Mouse (Mus musculus) heart, postnatal 36 days (tissue): ENCODE data around the gene Stxbp5. TPM values are rescaled to one million over a fixed set of nuclear protein-coding genes. Genes with fewer than 3 reads are reported as not detected.
"Not testable (repeated sequence)": the region's sequence is repeated elsewhere in the genome, so short reads cannot be mapped to it uniquely, and the experiment has no call there.

Source experiments
- DNase-seq, 2 experiments: peaks; one replicate each; pipeline ENCODE4 v3.0.0; 2021 to 2022
- intact Hi-C: fragments of 180-260 bp; cut with DNase I; formaldehyde crosslinking; loops from one replicate; pipeline ENCODE4 v1.15.1; 2025
- total RNA-seq, 2 experiments: library from RNA; stranded (reverse); gene quantifications; 2 replicates each; pipeline ENCODE4 v1.2.3; 2021

The Stxbp5 gene
- total RNA-seq: 10 to 100 TPM; 11.9 to 12.1 TPM

GRCm38 (mm10) chr10:9901071-9901696 is at the start of gene Stxbp5:
TSS of gene Stxbp5 (minus strand) at chr10:9901079.
- intact Hi-C loops: loop anchor here (10.0 kb wide), 1 partner anchor 654 kb away; the partner anchor contains the start of gene Rab32

GRCm38 (mm10) chr10:9912395-9912794 is 11.5 kb upstream of the Stxbp5 start:
- intact Hi-C loops: no loop called here
- no peak for DNase-seq

More at GRCm38 (mm10) chr10:9901071-9901696, at the start of gene Stxbp5:
- DNase-seq: peak; percentile 83 to 91

GRCm38 (mm10) chr10:9907919-9908502 is 7.1 kb upstream of the Stxbp5 start:
- DNase-seq: peak; percentile 26 to 31
- intact Hi-C loops: loop anchor here (10.0 kb wide), 1 partner anchor 647 kb away; the partner anchor contains the start of gene Rab32

GRCm38 (mm10) chr10:9907519-9907918 is 6.6 kb upstream of the Stxbp5 start:
- intact Hi-C loops: loop anchor here (10.0 kb wide), 1 partner anchor 647 kb away; the partner anchor contains the start of gene Rab32
- no peak for DNase-seq

- intact Hi-C loops: loop anchor here (10.0 kb wide), 1 partner anchor 649 kb away; the partner anchor contains the start of gene Rab32
- no peak for DNase-seq
Measured at GRCm38 (mm10) chr10:9906185-9906584, 5.3 kb upstream of the Stxbp5 start.

- intact Hi-C loops: loop anchor here (10.0 kb wide), 1 partner anchor 653 kb away; the partner anchor contains the start of gene Rab32
- DNase-seq: peak; percentile 71 to 77
Measured at GRCm38 (mm10) chr10:9901697-9902239, 889 bp upstream of the Stxbp5 start.

GRCm38 (mm10) chr10:9900315-9901070 is 386 bp downstream of the Stxbp5 start:
- intact Hi-C loops: loop anchor here (10.0 kb wide), 1 partner anchor 654 kb away; the partner anchor contains the start of gene Rab32
- peak; percentile 55 to 71 for DNase-seq

- no peak for DNase-seq
- intact Hi-C loops: loop anchor here (10.0 kb wide), 1 partner anchor 655 kb away; the partner anchor contains the start of gene Rab32
Measured at GRCm38 (mm10) chr10:9899816-9900215, 1.1 kb downstream of the Stxbp5 start.

- DNase-seq: no peak
- intact Hi-C loops: no loop called here
Measured at GRCm38 (mm10) chr10:9899086-9899485, 1.8 kb downstream of the Stxbp5 start.

- intact Hi-C loops: no loop called here
- DNase-seq: no peak
Measured at GRCm38 (mm10) chr10:9897852-9898251, 3.0 kb downstream of the Stxbp5 start.

GRCm38 (mm10) chr10:9893562-9893961 is 7.3 kb downstream of the Stxbp5 start:
- no peak for DNase-seq
- intact Hi-C loops: no loop called here

GRCm38 (mm10) chr10:9889651-9890050 is 11.2 kb downstream of the Stxbp5 start:
- no peak for DNase-seq
- intact Hi-C loops: no loop called here

- intact Hi-C loops: no loop called here
- DNase-seq: no peak
Measured at GRCm38 (mm10) chr10:9888655-9889054, 12.2 kb downstream of the Stxbp5 start.

- DNase-seq, intact Hi-C loops: not testable (repeated sequence)
Measured at GRCm38 (mm10) chr10:9881781-9882320, 19.0 kb downstream of the Stxbp5 start.

GRCm38 (mm10) chr10:9880070-9880728 is 20.7 kb downstream of the Stxbp5 start:
- DNase-seq: no peak
- intact Hi-C loops: no loop called here

- intact Hi-C loops: no loop called here
- no peak for DNase-seq
Measured at GRCm38 (mm10) chr10:9878821-9879489, 21.9 kb downstream of the Stxbp5 start.

GRCm38 (mm10) chr10:9875905-9876304 is 25.0 kb downstream of the Stxbp5 start:
- intact Hi-C loops: no loop called here
- no peak for DNase-seq

- DNase-seq: no peak
- intact Hi-C loops: no loop called here
Measured at GRCm38 (mm10) chr10:9872143-9872542, 28.7 kb downstream of the Stxbp5 start.

- DNase-seq: no peak
- intact Hi-C loops: no loop called here
Measured at GRCm38 (mm10) chr10:9866793-9867579, 33.9 kb downstream of the Stxbp5 start.
